Mouse (Mus musculus) MEL (cell line): Measurements from ENCODE around the gene Pmf1.

ENCODE experiments used
- CTCF ChIP-seq, 3 experiments: IDR thresholded peaks in 2 of 3; conservative IDR thresholded peaks in 1 of 3; 2 replicates each; pipeline ENCODE4 v1.5.1; 2011 to 2012; ENCODE audit warnings: low read length in 3 of 3, low read depth in 2 of 3, mild to moderate bottlenecking in 2 of 3, improper control_type of control experiment in 1 of 3, inconsistent platforms in 1 of 3, mixed read lengths in 1 of 3, moderate library complexity in 1 of 3; ENCODE audit not compliant: control insufficient read depth in 1 of 3, insufficient read depth in 1 of 3, poor library complexity in 1 of 3, severe bottlenecking in 1 of 3
- POLR2A ChIP-seq, 2 experiments: IDR thresholded peaks; 2 replicates each; pipeline ENCODE4 v1.6.1; 2011 to 2012; ENCODE audit warnings: low read length in 2 of 2, mild to moderate bottlenecking in 2 of 2, control low read depth in 1 of 2, improper control_type of control experiment in 1 of 2, low read depth in 1 of 2, moderate library complexity in 1 of 2; ENCODE audit not compliant: control insufficient read depth in 1 of 2, insufficient read depth in 1 of 2, poor library complexity in 1 of 2
- RAD21 ChIP-seq: IDR thresholded peaks from 2 replicates; pipeline ENCODE4 v1.6.1; 2011; ENCODE audit warnings: mild to moderate bottlenecking, low read depth, low read length, improper control_type of control experiment
- SMC3 ChIP-seq: IDR thresholded peaks from 2 replicates; pipeline ENCODE4 v1.6.1; 2011; ENCODE audit warnings: low read depth, low read length, improper control_type of control experiment
- USF1 ChIP-seq: IDR thresholded peaks from 2 replicates; pipeline ENCODE4 v1.6.1; 2014; ENCODE audit warnings: low read depth, mild to moderate bottlenecking, inconsistent platforms, low read length, improper control_type of control experiment, moderate library complexity
- ZNF384 ChIP-seq: IDR thresholded peaks from 2 replicates; pipeline ENCODE4 v1.6.1; 2012; ENCODE audit warnings: low read depth, mild to moderate bottlenecking, inconsistent platforms, low read length, improper control_type of control experiment

DNA sequence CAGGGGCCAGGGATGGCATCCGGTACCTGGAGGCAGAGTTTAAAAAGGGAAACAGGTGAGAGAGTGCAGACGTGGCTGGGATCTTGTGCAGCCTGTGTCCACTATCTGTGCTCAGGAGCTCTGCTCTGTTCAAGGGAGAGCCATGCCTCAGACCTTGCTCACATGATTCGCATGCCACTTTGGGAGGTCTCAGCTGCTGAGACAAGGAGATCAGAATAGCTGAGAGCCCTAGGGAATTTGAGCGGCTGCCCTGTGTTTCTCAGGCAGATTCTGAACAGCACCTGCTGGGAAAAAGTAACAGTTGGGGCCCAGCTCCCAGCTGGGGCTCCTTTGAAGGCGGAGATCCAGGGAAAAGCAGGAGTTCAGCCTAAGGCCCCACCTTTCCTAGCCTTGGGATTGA lies 50.5 kb downstream of the Pmf1 start:
- no peak for TF ChIP-seq CTCF (IDR thresholded peaks at IDR 0.05 in 2 of 3, conservative IDR thresholded peaks at IDR 0.05 in 1 of 3; ENCODE audit: control insufficient read depth in 1 of 3, insufficient read depth in 1 of 3, low read depth in 2 of 3, low read length in 3 of 3, poor library complexity in 1 of 3, severe bottlenecking in 1 of 3)
- TF ChIP-seq SMC3 = no peak
- no peak for TF ChIP-seq RAD21
- no peak for TF ChIP-seq ZNF384
- no peak for TF ChIP-seq POLR2A (IDR thresholded peaks at IDR 0.05; ENCODE audit: control insufficient read depth in 1 of 2, insufficient read depth in 1 of 2, low read depth in 1 of 2, low read length in 2 of 2, poor library complexity in 1 of 2)
- no peak for TF ChIP-seq USF1
